17 mouse cellular contexts compared by ENCODE assay signal in the genomic region with DNA sequence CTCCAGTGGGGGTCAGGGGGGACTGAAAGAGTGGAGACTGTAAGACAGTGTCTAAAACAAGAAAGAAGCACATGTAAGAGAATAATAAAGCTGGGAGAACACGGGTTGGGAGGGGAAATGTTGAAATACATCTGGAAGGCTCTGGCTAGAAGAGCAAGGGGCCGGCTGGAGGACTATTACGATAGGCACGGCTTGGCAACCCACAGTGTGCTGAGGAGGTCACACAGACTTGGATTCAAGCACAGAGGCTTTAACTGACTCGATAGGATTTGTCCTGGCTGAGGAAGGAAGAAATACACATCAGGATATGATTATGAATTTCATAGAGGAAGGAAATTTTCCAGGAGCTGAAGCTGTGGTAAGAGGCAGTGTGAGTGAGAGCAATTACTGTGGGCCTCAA.
"Had no signal": no experiment of that assay in that cellular context is flagged by ENCODE, and none has a peak within 500 bp of the region (broad histone marks: within the 10 kb centered on the region; RNA-seq: fewer than 3 reads in every experiment).

No protein-coding gene starts in this region.

- H3K27me3 ChIP-seq: limb, embryonic 12.5 days; liver, embryonic 15.5 days; megakaryocyte, embryonic 14.5 days; stomach, embryonic 15.5 days had no signal

- DNase-seq: kidney, adult 8-10 months; kidney, postnatal 25 days; lung, embryonic 14.5 days; retina, postnatal 1 day; right cerebral cortex, postnatal 4 days; thymus, adult 2 months; thymus, postnatal 25 days had no signal

- H3K9ac ChIP-seq: limb, embryonic 12.5 days; liver, embryonic 15.5 days; lung, embryonic 14.5 days; neural tube, embryonic 13.5 days; stomach, embryonic 15.5 days had no signal

- H3K4me3 ChIP-seq: left cerebral cortex, adult 2 months; limb, embryonic 12.5 days; liver, embryonic 15.5 days; megakaryocyte, embryonic 14.5 days; neural tube, embryonic 13.5 days; stomach, embryonic 15.5 days had no signal

- H3K36me3 ChIP-seq: limb, embryonic 12.5 days; liver, embryonic 15.5 days; neural tube, embryonic 13.5 days; stomach, embryonic 15.5 days had no signal

- H3K27ac ChIP-seq: left cerebral cortex, adult 2 months; limb, embryonic 12.5 days; liver, embryonic 15.5 days; macrophage; neural tube, embryonic 13.5 days; stomach, embryonic 15.5 days had no signal

- H3K4me2 ChIP-seq: limb, embryonic 12.5 days; liver, embryonic 11.5 days; liver, embryonic 15.5 days; lung, embryonic 14.5 days; midbrain, embryonic 11.5 days; neural tube, embryonic 13.5 days; stomach, embryonic 15.5 days had no signal

- H3K9me3 ChIP-seq: liver, embryonic 15.5 days; neural tube, embryonic 13.5 days; stomach, embryonic 15.5 days had no signal

- H3K4me1 ChIP-seq: limb, embryonic 12.5 days; liver, embryonic 15.5 days; megakaryocyte, embryonic 14.5 days; neural tube, embryonic 13.5 days; stomach, embryonic 15.5 days had no signal

- ATAC-seq: midbrain, embryonic 16.5 days had no signal
